Mouse (Mus musculus): Measurements from ENCODE around the gene Nfib. TPM values are rescaled to one million over a fixed set of nuclear protein-coding genes. Genes with fewer than 3 reads are reported as not detected.
A peak's percentile ranks its signal among the peaks of the same experiment; 100 is the strongest.

Gene Nfib
- total RNA-seq (2021) = 10 to 100 TPM; 79.7 to 96.6 TPM

DNA sequence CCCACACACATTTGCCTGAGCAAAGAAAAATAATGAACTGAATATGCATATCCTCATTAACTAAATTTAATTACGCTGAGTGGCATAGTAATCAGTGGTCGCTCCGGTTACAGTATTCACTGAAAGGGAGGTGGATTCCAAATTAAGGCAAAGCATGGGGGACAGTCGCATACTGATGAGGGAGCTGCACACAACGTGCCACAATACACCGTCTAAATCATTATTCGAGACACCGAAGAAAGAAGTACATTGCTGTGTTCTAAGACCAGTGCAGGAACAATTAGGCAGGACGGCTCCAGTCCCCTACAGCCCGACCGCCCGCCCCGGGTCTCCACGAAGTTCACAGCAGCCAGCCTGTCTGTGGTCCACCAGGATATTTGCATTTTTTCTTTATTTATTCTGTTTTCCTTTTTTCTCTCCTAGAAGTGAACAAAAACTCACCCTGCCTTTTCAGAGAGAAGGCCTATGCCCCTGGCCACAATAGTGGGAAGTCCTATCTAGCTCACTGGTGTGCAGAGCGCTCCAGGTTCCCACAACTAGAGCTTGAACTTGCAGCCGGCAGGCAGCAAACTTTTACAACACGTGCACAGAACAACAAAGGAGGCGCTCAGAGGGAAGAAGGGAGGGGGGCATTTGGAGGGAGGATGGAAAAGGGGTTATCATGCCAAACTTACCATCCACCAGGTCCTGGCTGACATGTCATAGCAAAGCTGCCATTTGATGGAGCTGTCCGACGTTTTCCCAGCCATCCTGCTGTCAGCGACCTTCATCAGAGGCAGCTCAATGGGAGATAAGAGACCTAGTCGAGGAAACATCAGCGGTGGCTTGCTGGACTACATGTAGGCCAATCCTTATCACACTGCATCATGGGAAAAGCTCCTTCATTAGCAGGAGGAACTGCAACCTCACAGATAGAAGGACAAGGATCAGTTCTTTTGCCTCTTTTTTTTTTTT, at the start of gene Nfib:
TSS of gene Nfib (minus strand) at position 910 of the 954 bp plus-strand sequence.
- intact Hi-C loops (cut with DNase I) = no loop called here
- DNase-seq (ENCODE audit: low spot score in 2 of 2) = no peak

DNA sequence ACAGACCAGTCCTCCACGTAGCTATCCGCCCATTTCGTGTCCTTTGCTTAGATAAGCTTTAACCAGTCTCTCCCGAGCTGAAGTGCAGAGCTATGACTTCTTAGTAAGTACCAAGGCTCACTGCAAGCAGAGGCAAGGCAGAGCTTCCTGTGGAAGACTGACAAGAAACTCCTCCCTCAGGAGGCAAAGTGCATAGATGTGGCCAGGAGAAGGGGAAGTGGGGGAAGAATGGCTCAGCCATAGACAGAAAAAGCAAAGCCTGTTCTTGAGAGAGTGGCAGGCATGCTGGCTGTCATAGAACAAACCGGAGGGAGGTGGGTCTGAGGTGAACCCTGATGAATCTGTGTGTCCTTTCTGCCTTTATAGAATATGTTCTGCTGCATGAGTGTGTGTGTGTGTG, 30.2 kb upstream of the Nfib start:
- no peak for DNase-seq (ENCODE audit: low spot score in 2 of 2)
- intact Hi-C loops (cut with DNase I) = no loop called here

DNA sequence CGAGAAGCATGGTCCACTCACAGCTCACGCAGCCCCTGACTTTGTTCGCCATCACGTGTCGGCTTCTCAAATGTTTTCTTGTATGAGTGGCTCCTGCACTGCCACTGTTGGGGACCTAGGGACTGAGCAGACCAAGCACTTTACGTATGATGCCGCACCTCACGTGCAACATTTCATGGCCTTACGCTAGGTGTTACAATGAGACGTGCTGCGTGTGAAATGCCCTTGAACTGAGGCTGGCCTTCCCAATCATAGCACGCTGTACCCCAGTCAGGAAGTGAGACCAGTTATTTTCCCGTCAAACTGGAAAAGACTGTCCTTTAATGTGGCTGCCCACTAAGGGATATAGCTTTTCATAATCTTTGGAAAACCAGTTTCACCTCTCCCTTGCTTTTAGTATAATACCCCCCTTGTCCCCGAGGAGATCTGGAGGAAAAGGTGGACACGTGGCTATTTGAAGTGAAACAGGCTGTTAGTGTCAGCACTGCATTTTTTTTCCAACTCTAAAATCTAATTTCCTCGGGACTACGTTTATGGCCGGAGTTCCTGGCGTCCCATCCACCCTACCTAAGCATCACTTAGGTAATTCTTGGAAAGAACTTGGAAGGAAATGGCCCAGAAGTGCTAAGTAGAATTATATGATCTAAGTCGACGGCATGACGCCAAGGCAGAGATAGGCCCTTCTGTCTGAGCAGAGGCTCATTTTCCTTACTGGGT, 29.4 kb upstream of the Nfib start:
- intact Hi-C loops (cut with DNase I) = no loop called here
- DNase-seq (ENCODE audit: low spot score in 2 of 2) = no peak

DNA sequence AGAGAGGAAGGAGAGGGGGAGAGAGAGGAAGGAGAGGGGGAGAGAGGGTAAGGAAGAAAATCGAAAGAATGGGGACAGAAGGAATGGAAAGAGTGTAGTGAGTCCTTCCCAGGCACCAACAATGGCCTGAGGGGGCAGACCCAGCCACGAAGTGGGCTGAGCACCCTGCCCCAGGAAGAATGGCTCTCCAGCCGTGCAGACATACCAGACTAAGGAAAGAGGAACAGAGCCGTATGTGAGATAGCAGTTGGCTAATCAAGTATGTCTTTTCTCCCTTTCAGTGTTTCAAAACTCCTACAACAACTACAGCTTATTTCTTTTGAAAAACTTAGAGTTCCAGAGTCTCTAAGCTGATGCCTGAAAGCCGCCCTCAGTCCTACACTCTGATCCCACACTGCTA, 28.8 kb upstream of the Nfib start:
- intact Hi-C loops (cut with DNase I) = no loop called here
- DNase-seq (ENCODE audit: low spot score in 2 of 2) = no peak

DNA sequence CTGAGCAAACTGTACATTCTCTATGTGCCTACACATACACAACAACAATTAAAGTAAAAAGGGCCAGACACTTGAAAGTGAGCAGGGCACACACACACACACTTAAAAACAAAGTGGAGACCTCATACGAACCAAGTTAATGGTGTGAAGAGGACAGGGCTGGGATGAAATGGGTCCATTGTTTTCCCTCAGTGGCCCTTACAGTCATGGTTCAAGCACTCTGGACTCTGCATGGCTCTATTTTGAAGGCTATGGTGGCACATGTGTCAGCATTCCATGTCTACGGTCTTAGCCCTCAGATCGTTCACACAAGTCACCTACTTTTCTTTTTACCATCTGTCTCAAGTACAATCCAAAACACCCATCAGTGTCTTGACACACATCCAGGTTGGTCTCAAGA, 28.1 kb upstream of the Nfib start:
- intact Hi-C loops (cut with DNase I) = no loop called here
- no peak for DNase-seq (ENCODE audit: low spot score in 2 of 2)

DNA sequence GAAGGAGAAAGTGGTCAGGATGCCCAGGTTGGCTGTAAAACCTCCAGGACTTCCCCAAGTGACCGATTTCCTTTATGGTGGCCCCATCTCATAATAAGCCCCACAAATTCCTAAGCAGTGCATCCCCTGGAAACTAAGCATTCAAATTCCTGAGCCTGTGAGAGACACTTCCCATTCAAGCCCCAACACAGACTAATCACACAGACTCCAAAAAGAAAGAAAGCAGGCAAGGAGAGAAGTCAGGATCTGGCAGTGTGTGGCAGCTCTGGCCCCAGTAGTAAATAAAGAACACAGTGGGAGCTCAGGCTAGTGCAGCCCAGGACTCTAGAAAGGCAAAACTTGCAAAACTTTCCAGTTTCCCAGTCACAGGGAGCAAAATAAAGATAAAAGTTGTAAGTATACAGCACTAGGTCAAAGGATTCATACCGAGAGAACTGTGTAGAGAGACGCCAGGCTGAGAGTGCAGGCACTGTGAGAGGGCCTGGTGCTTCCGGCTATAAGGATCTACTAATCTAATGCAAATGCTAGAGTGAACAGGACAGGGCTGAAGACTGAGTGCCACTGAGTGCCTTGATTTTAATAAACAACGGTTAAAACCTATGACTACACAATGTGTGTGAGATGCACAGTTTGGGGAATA, 24.8 kb upstream of the Nfib start:
- intact Hi-C loops (cut with DNase I) = no loop called here
- DNase-seq (ENCODE audit: low spot score in 2 of 2) = no peak

DNA sequence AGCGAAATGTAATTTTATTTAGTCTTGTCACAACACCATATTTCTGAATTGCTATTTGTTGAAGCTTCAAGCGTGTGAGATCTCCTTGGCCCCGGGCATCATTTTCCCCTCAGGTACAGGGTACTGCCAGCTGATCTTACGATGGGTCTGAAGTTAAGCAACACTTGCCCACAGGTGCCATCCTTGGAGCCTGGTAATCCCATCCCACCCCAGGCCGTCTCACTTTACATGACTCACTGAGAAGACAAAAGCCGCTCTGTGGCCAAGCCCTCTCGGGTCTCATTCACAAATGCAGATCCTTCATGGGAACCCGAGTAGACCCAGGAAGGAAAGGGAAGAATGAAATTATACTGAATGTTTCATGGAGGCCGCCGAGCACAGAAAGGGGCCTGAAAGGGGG, 18.5 kb upstream of the Nfib start:
- intact Hi-C loops (cut with DNase I) = no loop called here
- DNase-seq (ENCODE audit: low spot score in 2 of 2) = no peak

DNA sequence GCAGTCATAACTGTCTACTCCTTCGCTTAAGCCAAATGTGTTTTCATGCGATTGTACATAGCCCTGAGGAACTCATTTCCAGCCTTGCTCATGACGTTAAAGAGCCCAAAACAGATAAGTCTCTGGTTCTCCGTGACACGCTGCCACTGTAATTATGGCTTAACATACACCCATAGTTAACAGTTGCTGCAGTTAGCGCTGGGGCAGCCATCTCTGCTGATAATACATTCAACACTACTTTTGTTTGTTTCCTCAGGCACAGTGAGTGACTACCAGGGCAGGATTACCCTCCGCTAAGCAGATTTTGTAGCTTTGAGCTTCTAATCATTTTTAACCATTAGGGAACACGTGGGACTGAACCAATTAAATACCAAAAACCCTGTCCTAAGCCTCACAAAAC, 17.5 kb upstream of the Nfib start:
- intact Hi-C loops (cut with DNase I) = no loop called here
- no peak for DNase-seq (ENCODE audit: low spot score in 2 of 2)

DNA sequence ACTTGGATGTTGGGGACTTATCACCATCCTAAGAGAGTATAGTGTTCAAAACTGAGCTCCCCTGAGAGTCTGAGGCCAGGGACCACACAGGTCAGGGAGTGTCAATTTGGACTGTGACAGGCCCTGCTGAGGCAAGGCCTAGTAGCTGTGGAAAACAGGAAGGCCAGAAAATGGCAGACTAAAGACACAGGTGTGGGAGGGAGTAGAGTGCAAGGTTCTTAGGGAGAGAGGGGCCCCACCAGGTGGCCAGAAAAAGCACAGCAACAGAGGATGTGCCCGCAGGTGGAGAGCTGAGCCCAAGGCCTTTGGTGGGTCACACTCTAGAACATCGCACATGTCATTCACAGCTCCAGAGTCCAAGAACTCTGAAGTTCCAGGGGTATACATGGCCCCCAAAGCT, 10.3 kb upstream of the Nfib start:
- DNase-seq (ENCODE audit: low spot score in 2 of 2) = no peak
- intact Hi-C loops (cut with DNase I) = no loop called here

DNA sequence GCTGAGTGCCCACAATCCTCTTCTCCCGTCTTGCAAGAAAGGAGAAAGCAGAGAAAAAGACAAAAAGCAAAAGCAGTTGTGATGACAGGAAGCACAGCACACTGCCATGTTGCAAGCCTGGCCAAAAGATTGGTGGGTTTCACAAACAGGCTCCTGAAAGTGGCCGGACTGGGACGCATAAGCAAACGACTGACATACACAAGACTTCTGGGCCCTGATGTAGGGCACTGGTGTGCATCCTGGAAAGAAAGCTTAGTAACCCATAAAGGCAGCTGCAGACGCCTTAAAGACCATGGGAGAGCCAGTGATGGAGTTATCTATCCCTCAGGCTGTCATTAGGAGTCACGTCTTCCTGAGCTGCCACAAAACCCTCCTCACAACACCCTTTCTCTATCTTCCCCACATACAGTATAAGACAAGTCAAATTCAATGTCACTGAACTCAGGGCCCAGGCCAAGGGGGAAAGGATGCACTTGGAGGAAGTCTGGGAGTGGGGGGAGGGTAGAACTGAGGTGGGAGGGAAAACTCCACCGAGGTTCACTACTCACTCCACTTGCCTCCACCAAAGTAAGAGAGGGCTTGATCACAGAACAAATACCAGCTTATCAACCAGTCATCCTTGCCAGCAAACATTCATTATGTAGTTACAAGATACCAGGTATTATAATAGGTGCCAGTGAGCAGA, 6.2 kb upstream of the Nfib start:
- intact Hi-C loops (cut with DNase I) = no loop called here
- DNase-seq (ENCODE audit: low spot score in 2 of 2) = no peak

DNA sequence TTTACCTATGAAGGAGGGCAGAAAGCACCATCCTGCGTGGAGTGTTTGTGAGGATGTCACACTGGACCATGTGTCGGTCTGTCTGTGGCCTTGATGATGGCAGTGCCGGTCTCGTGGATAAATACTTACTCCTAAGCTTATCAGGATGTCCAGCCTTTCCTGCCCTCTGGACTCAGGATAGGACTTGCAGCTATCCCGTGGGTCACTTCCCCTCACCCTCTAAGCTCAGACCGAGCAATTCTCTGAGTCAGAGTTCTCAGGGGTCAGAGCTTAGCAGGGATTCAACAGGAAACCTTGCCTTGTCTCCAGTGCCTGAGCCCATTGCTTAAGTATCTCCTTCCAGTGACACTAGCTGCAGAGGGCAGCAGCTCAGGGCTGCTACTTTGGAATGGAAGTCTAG, 4.1 kb upstream of the Nfib start:
- DNase-seq (ENCODE audit: low spot score in 2 of 2) = no peak
- intact Hi-C loops (cut with DNase I) = no loop called here

DNA sequence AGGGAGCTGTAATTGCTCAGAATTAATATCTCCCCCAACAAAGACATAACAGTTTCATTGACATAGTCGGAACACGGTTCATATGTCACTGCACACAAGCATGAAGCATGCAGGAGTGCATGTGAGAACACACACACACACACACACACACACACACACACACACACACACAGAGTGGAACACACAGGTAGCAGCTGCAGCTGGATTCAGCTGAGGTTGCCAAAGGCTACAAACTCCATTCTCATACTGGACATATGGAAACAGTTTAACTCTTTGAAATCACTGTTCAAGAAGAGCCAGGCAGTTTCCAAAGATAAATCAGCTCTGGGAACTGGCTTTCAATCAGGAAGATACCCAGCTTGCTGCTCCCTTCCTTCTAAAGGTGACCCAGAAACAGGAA, 462 bp upstream of the Nfib start:
- no peak for DNase-seq (ENCODE audit: low spot score in 2 of 2)
- intact Hi-C loops (cut with DNase I) = no loop called here

DNA sequence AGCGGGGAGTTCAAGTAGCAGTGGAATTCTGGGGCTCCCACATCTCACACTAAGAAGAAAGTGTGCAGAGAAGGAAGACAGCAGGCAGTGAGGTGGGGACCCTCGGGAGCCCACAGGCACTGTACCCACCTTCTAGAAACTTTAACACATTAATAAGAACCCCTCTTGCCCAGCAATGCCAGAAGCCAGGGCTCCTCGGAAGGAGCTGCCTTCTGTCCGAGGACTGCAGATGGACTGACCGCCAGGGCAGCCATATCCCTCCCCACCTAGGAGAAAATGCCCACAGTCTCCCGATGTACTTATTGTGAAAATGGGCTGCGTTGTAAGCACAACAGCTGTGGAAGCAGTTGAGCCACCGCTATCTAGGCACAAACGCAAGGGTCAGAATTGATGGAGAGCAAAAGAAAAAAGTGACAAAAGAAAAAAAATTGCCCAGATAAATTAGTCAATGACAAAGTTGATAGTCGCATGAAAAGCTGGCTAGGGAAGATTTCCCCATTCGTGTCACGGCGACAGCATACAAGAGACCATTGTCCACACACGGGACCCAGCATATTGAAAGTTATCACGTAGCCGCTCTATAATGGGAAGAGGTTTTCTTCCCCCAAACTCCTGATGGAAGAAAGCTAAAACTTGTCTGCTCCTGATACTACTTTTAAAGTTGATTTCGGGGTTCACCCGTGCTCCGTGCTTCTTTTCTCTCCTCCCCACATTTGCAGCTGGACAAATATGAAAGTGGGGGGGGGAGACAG, 1.3 kb downstream of the Nfib start:
- DNase-seq (ENCODE audit: low spot score in 2 of 2) = no peak
- intact Hi-C loops (cut with DNase I) = no loop called here

DNA sequence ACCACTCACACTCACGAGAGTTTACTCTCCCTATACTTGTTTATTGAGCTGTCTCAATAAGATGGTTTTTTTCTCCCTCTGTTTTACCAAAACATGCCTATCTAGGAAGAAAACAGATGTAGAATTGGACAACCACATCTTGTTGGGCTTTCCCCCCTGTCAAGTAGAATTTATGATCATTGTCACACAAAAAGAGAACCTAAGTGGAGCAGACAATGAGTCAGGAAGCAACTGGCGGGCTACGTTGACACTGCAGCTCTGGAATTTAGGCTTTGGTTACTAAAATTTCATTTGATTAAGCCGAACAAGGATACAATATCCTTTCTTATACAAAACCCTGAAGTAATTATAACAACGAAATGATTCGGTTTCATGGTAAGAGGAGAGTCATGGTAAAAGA, 2.7 kb downstream of the Nfib start:
- no peak for DNase-seq (ENCODE audit: low spot score in 2 of 2)
- intact Hi-C loops (cut with DNase I) = no loop called here

DNA sequence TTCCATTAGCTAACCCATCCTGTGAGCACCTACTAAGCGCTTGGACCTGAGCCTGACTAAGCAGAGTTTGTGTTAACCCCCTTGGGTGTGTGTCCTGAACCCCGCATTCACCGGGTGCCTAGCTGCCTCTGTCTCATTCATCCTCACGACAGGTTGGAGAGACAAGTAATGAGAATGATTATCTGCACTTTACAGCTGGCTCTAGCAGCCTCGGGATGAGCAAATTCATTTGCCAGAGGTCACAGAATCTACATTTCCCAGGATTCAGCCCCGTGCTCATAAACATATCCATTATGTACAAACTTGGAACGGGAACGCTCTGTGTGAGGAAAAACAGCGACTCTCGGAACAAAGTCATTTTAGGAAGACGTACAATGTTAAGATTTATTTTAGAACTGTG, 6.0 kb downstream of the Nfib start:
- DNase-seq (ENCODE audit: low spot score in 2 of 2) = no peak
- intact Hi-C loops (cut with DNase I) = no loop called here

DNA sequence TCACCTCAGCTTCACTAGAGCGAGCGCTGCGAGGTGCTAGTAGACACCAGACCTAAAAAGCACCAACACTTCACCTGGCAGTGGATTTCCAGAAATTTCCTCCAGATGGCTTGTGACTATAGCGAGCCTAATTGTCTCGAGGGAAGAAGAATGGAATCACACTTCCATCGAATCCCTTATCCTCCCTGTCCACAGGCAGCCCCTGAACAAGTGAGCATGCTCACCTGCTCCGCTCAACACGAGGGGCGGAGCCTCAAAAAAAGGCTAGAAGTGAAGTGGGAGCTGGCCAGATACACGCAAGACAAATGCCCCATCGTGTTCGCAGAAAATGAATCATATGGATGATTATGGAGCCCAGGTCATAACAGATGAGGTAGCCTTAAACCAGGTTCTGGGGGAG, 6.9 kb downstream of the Nfib start:
- DNase-seq (ENCODE audit: low spot score in 2 of 2) = no peak
- intact Hi-C loops (cut with DNase I) = no loop called here

DNA sequence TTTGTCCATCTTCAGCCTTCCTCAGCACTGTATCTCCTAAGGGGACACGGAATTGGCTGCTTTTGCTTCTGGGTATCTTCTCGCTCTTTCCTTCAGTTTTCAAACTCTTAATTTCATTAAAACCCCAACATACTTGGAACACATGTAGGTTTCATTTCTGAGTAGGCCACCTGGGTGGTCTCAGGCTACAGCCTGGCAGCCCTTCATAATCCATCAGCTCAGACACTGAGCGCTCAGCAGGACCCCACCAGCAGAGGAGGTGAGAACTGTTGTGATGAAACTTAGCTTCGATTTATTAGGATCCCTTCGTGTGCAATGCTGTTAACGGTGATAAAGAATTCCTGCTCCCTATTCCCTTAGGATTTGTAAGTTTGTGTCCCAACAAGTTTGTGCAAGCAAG, 8.4 kb downstream of the Nfib start:
- intact Hi-C loops (cut with DNase I) = no loop called here
- no peak for DNase-seq (ENCODE audit: low spot score in 2 of 2)

DNA sequence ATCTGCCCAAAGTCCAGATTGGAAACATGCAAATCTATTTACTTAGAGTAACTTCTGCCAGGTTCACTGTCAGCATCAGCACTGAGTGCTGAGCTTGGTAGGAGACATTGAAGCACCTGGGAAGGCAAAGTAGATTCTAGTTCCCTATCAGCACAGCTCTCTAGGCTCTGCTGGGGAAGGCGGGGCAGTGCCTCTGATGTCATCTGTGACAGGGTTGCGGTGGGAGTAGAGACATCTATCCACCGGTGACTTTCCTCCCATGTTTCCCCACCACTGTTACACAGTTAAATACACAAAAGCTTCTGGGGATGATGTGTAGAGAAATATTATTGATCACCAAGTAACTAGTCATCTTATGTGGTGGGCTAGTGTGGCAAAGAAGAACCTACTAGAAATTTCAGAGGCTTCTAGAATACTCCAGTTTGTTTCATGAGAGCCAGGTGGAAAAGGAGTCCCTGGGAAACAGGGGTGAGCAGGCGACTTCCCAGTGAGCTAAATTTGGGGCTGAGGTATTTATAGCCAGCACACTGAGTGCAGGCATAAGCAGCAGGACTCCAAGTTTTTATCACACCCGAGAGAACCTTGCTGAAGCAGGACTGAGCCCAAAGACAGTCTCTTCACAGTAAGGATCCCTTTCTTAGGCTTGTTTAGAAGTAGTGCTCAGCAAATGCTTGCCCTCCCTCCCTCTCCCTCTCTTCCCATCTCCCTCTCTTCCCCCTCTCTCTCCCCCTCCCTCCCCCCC, 9.6 kb downstream of the Nfib start:
- DNase-seq (ENCODE audit: low spot score in 2 of 2) = peak in 1 of 2 experiments; percentile 22
- intact Hi-C loops (cut with DNase I) = no loop called here

DNA sequence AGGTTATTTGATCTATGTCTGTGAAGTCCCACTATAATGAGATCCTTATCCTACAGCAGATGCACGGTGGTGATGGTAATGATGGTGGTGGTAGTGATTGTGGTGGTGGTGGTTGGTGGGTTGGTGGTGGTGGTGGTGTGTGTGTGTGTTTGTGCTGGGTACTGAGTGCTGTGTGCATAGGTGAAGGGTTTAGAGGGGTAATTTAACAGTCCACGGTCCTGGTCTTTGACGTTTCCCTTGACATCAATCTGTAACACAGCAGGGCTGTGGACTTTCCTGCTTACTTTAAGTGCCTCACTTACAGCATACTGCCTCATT, 13.6 kb downstream of the Nfib start:
- no peak for DNase-seq (ENCODE audit: low spot score in 2 of 2)
- intact Hi-C loops (cut with DNase I) = no loop called here

All from left cerebral cortex, postnatal 36 days (tissue).